Mouse (Mus musculus): ENCODE measurements around the gene Camk1d. TPM values are rescaled to one million over a fixed set of nuclear protein-coding genes. Genes with fewer than 3 reads are reported as not detected.

Camk1d gene
- total and polyA plus RNA-seq, 3 experiments = 4.6 to 12.4 (median 4.8) TPM

- H3K36me3 ChIP-seq (replicated peaks in 1 of 2; ENCODE audit: control insufficient read depth in 1 of 2, insufficient read depth in 1 of 2, low read length in 1 of 2) = peaks cover 0 to 16% of the 10 kb centered on the region in 2 experiments
- peaks cover 4 to 32% of the 10 kb centered on the region in 2 experiments for H3K4me1 ChIP-seq (ENCODE audit: control insufficient read depth in 1 of 2, insufficient read depth in 2 of 2)
- DNase-seq (ENCODE audit: extremely low read depth) = no peak
- in situ Hi-C loops (cut with MboI; ENCODE audit: low pct_ligation_motif_present, low pct_unique_long_range_greater_than_20kb, low sequenced_read_pairs) = no loop called here
- no peaks in the 10 kb centered on the region; the same call in 1 of the 2 replicates for H3K79me2 ChIP-seq (replicated peaks; ENCODE audit: control insufficient read depth, extremely low read depth, insufficient read depth, poor library complexity, severe bottlenecking)
- dilution Hi-C loops (cut with MboI; ENCODE audit: extremely low pct_ligation_motif_present, extremely low pct_unique_long_range_greater_than_20kb, low sequenced_read_pairs) = no loop called here
- no peaks in the 10 kb centered on the region for H3K27me3 ChIP-seq (replicated peaks)
- no peak overlapping the region for H3K27ac ChIP-seq (ENCODE audit: insufficient read depth, low read depth)
- no peak overlapping the region for H3K4me3 ChIP-seq (replicated peaks in 1 of 3; ENCODE audit: low read depth in 2 of 3, low read length in 2 of 3, poor library complexity in 1 of 3)
- H3K9me3 ChIP-seq (replicated peaks; ENCODE audit: low read length) = no peaks in the 10 kb centered on the region
- no peak overlapping the region for H3K4me2 ChIP-seq (ENCODE audit: insufficient read depth, low read depth, poor library complexity, severe bottlenecking)
- no peak for TF ChIP-seq GABPA (IDR thresholded peaks at IDR 0.05; ENCODE audit: insufficient replicate concordance, low read depth, low read length)
- no peak for TF ChIP-seq E2F4 (IDR thresholded peaks at IDR 0.05; ENCODE audit: insufficient replicate concordance, low read depth, low read length)
- no peak for TF ChIP-seq RCOR1 (conservative IDR thresholded peaks at IDR 0.05; ENCODE audit: low read depth, low read length)
- TF ChIP-seq MAZ (IDR thresholded peaks at IDR 0.05; ENCODE audit: low read depth, low read length) = no peak
- no peak for TF ChIP-seq MEF2A (IDR thresholded peaks at IDR 0.05; ENCODE audit: borderline replicate concordance, low read depth, low read length)
- no peak for TF ChIP-seq TCF12 (IDR thresholded peaks at IDR 0.05; ENCODE audit: low read depth, low read length)
- no peak for TF ChIP-seq MAFK (IDR thresholded peaks at IDR 0.05; ENCODE audit: insufficient replicate concordance, low read length)
- TF ChIP-seq USF2 (conservative IDR thresholded peaks at IDR 0.05; ENCODE audit: low read depth, low read length) = no peak
- no peak for TF ChIP-seq SIN3A (IDR thresholded peaks at IDR 0.05; ENCODE audit: low read length)
- TF ChIP-seq BHLHE40 (IDR thresholded peaks at IDR 0.05; ENCODE audit: low read depth, low read length) = no peak
- no peak for TF ChIP-seq SMC3 (IDR thresholded peaks at IDR 0.05; ENCODE audit: low read depth, low read length)
- TF ChIP-seq KAT2A (IDR thresholded peaks at IDR 0.05; ENCODE audit: insufficient replicate concordance, low read length) = no peak
- H3K9ac ChIP-seq (ENCODE audit: insufficient read depth, low read depth) = no peak overlapping the region
Measured at GRCm38 (mm10) chr2:5649226-5649625, 65.1 kb downstream of the Camk1d start.

GRCm38 (mm10) chr2:5648764-5649163, 65.6 kb downstream of the Camk1d start:
- H3K79me2 ChIP-seq (replicated peaks; ENCODE audit: control insufficient read depth, extremely low read depth, insufficient read depth, poor library complexity, severe bottlenecking) = no peaks in the 10 kb centered on the region; the same call in 1 of the 2 replicates
- H3K27me3 ChIP-seq (replicated peaks) = no peaks in the 10 kb centered on the region
- DNase-seq (ENCODE audit: extremely low read depth) = no peak
- in situ Hi-C loops (cut with MboI; ENCODE audit: low pct_ligation_motif_present, low pct_unique_long_range_greater_than_20kb, low sequenced_read_pairs) = no loop called here
- dilution Hi-C loops (cut with MboI; ENCODE audit: extremely low pct_ligation_motif_present, extremely low pct_unique_long_range_greater_than_20kb, low sequenced_read_pairs) = no loop called here
- no peak overlapping the region for H3K4me2 ChIP-seq (ENCODE audit: insufficient read depth, low read depth, poor library complexity, severe bottlenecking)
- H3K36me3 ChIP-seq (replicated peaks in 1 of 2; ENCODE audit: control insufficient read depth in 1 of 2, insufficient read depth in 1 of 2, low read length in 1 of 2) = peaks cover 0 to 19% of the 10 kb centered on the region in 2 experiments
- H3K27ac ChIP-seq (ENCODE audit: insufficient read depth, low read depth) = no peak overlapping the region
- H3K4me3 ChIP-seq (replicated peaks in 1 of 3; ENCODE audit: low read depth in 2 of 3, low read length in 2 of 3, poor library complexity in 1 of 3) = no peak overlapping the region
- no peak overlapping the region for H3K9ac ChIP-seq (ENCODE audit: insufficient read depth, low read depth)
- peaks cover 6 to 32% of the 10 kb centered on the region in 2 experiments for H3K4me1 ChIP-seq (ENCODE audit: control insufficient read depth in 1 of 2, insufficient read depth in 2 of 2)
- no peak for TF ChIP-seq E2F4 (IDR thresholded peaks at IDR 0.05; ENCODE audit: insufficient replicate concordance, low read depth, low read length)
- no peak for TF ChIP-seq IRF4 (IDR thresholded peaks at IDR 0.05; ENCODE audit: low read depth, low read length)
- no peak for TF ChIP-seq KAT2A (IDR thresholded peaks at IDR 0.05; ENCODE audit: insufficient replicate concordance, low read length)
- TF ChIP-seq MYC (IDR thresholded peaks at IDR 0.05; ENCODE audit: low read depth, low read length) = no peak
- TF ChIP-seq CHD2 (IDR thresholded peaks at IDR 0.05; ENCODE audit: low read length) = no peak
- TF ChIP-seq ZMIZ1 (IDR thresholded peaks at IDR 0.05; ENCODE audit: low read depth, low read length) = no peak
- TF ChIP-seq MEF2A (IDR thresholded peaks at IDR 0.05; ENCODE audit: borderline replicate concordance, low read depth, low read length) = no peak
- no peaks in the 10 kb centered on the region for H3K9me3 ChIP-seq (replicated peaks; ENCODE audit: low read length)
